Mouse (Mus musculus) liver (tissue): ENCODE measurements around the gene Cryzl2.

Experiments
- DNase-seq: peaks from one replicate; pipeline ENCODE4 v3.0.0-alpha.2; 2020; ENCODE audit warnings: mixed read lengths

The Cryzl2 gene

DNA sequence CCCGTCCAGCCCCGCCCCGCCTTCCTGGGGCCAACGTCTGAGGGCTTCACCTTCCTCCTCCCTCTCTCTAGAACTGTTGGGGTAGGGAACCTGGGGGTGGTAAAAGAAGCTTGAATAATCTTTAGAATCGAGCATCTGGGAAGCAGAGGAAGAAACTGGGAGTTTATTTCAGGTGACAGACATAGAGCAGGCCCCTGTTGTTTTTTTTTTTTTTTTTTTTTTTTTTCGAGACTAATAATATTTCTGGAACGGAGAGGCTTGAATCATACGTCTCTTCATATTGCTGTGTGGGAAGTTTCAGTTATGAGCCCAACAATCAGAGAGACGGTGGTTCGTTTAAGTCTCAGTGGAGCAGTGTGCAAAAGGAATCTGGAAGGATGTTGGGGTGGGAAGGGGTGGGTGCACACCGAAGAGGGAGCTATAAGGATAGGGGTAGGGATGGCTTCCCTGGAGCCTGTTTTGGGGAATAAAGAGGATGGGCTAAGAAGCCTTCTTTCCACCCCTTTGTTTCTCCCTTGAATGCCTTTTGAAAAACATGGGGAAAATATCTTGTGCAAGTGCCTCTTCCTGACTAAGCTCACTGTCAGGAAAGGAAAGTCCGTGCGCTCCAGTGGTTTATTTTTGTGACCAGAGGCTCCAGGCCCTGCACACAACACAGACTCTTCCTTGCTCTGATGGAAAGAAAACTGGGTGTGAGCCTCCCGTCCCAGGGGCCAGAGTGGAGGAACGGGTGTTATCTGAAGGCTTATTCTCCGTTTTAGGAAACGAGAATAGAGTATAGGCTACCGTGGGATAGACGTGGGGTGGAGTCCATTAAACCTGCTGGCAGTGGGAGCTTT, 14.4 kb upstream of the Cryzl2 start:
- no peak for DNase-seq

DNA sequence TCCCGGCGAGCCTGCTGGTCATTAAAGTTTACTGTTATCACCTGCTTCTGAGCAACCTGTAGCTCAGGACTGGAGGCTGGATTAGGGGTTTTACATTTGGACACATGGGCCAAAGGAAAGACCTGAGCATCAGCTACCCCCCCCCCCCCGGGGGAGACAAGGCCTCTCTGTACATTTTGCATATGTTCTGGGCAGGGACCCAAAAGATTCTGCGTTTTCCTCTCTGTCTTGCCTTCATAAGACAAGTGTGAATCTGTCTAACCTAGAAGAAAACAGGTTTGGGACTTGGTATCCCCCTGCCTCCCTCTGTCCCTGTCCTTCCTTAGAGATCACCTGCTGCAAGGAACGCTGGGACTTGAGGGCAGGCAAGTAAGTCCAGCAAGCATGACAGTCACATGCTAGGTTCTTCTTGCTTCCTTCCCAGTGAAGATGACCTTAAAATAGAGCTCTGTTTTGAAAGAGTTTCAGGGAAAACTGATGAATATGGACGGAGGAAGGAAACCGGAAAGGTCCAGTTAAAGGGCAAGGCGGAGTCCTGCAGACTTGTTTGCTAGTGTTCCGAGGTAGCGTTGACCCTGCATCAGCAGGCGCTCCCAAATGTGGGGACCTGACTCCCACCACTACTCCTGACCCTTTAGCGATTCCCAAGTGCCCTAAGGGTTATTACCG, 13.6 kb upstream of the Cryzl2 start:
- DNase-seq: no peak

DNA sequence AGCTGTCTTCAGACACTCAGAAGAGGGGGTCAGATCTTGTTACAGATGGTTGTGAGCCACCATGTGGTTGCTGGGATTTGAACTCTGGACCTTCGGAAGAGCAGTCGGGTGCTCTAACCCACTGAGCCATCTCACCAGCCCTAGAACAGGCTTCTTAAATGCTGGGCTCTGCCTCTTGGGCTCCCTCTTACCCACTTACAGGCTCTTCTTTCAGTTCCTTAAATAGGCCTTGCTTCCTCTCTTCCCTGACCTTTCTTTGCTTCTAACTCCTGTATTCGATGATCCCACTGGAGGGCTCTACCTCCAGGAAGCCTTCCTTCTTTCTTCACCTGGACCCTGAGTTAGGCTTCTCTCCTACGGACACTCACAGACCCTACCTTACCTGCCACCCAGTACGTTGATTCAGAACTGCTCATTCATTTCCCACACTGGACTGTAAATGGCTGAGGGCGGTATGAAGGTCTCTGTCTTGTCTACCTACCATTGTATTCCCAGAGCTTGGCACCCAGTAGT, 12.9 kb upstream of the Cryzl2 start:
- DNase-seq: no peak

GRCm38 (mm10) chr1:157446325-157446724, 12.1 kb upstream of the Cryzl2 start:
- peak; percentile 48 for DNase-seq

DNA sequence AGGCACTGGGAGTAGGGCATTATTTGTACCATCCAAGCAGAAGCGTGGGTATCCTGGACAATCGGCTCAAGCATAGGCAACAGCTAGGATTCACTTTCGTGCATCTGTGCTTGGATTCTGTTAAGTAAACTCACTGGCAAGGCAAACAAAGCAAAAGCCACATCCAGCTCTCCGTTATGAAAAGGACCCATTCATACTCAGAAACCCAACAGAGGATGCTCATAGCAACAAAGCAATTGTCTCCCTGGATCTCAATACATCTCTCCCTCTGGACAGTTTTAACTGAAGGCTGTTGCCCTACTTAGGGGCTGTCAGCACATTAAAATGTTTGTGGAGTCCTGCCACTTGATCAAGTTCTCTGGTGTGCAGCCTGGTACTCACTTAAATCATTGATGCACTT, 11.2 kb upstream of the Cryzl2 start:
- DNase-seq: no peak

DNA sequence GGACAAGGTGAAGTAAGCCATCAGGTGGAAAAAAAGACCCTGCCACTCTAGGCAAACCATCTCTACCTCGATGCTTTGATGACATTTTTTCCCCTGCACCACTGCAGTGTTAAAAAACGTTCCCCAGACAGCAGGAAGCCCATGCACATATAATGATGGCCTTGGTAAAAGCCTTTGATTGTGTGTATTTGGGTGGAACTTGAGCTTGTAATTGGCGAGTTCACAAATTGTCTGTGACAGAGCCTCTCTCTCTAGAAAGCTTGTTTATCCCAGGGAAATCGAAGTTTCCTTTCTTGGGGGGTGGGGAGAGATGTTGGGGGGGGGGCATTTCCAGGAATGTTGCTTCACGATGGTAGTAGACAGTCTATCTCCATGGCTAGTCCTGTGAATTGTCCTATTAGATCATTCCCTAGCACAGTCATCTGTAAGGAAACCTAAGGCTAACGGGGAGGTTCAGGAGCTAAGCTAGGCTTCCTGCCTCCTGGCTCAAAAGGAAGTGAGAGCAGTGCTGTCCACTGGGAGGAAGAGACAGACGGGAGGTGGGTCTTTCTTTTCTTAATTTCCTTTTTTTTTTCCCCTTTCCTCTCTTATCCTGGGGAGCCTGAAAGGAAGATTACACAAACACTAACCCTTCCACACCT, 10.1 kb upstream of the Cryzl2 start:
- no peak for DNase-seq

GRCm38 (mm10) chr1:157448805-157449188, 9.6 kb upstream of the Cryzl2 start:
- no peak for DNase-seq

DNA sequence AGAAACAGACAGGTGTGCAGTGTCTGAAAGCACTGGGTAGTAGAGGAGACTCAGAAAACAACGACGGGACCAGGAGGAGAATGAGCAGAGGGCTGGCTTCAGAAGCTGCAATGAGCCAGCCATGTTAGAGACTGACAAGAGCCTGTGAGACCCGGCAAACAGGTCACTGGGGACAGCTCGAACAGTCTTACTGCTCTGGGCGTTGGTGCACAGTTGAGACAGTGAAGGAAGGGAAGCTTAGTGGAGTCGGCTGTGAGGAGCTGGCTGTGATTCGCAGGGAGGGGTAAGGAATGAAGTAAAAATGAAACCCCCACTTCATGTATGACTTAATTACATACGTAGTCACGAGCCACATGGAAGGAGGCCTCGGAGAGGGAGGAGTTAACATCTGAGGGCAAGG, 8.8 kb upstream of the Cryzl2 start:
- DNase-seq: no peak

- DNase-seq: peak; percentile 42
Measured at GRCm38 (mm10) chr1:157449981-157450636, 8.3 kb upstream of the Cryzl2 start.

GRCm38 (mm10) chr1:157452284-157452683, 6.1 kb upstream of the Cryzl2 start:
- DNase-seq: no peak

DNA sequence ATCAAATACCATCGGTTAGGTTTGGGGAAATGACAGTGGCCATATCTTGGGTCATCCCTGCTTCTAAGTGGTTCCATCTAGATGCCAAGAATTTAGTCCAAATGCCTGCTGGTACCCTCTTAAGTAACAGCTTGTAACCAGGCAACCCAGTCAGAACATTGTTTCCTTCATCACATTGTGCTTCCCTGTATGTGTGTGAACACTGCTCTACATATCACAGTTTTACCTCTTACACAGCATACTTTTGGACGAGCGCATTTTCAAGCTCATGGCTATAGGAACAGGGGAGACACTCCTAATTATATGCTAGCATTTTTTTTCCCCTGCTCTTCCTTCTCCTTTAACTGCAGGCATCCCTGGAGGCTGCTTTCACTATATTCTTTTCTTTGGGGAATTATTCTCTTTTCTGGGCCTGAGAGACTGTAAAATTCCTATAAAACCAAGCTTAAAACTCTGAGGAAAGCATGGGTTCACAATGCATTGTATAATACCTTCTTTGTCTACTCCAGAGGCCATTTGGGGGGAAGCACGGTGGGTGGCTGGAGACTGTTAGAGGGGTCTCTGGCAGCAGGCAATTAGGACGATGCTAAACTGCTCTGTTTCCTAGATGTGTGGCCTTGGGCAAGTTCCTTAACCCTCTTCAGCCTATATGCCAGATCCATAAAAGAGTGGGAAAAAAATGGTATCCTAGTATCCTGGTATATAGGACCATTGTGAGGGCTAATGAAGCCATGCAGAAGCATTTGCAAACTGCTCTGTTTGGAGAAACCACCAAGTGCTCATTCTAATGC, 5.4 kb upstream of the Cryzl2 start:
- no peak for DNase-seq

DNA sequence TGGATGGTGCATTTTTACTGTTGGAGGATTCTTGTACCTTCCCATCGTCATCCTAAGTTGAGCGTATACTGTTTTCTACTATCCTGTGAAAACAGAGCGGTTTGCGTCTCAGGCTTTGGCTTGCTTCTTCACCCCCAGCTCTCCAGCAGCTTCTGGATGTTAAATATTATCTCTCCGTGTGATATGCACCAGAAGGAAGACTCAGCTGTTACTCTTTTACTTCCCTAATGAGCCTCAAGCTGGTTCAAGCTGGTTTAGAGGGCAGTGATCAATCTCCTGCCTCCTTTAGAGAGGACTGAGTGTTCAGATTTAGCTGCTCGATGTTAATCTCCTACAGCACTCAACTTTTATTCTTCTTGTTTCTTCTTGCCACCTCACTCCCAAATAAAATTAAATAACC, 3.5 kb upstream of the Cryzl2 start:
- DNase-seq: no peak

- no peak for DNase-seq
Measured at GRCm38 (mm10) chr1:157457789-157458188, 588 bp upstream of the Cryzl2 start.

DNA sequence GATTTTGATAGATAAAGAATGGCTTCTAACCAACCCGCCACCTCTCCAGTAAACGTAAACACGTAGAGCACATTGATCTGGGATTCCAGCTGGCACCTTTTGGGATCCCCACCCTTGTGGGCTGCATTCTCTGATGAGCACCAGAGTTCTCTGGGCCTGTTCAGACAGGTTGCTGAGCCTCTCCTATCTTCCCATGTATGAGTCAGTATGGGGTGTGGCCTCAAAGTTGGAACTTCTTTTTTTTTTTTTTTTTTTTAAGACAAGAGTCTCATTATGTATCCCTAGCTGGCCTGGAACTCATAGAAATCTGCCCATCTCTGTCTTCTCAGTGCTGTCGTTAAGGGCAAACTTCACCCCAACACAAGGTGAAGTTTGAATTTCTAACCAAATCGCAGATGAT, 1.5 kb downstream of the Cryzl2 start:
- DNase-seq: no peak

DNA sequence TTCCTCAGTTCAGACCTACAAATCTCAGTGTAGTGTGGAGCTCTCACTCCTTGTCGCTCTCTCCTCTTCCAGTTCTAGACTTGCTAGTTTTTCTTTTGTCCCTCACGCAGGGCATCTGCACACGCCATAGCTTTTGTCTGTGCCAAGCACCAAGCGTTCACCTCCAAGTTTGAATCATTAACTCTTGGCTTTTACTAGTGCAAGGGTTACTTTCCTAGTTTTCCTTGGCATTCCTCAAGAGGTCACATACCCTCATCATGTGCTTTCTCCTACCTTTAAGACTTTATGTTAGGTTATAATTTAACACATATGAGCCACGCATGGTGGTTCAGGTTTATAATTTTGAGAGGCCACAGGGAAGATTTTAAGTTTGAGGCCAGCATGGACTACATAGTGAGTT, 2.9 kb downstream of the Cryzl2 start:
- no peak for DNase-seq

DNA sequence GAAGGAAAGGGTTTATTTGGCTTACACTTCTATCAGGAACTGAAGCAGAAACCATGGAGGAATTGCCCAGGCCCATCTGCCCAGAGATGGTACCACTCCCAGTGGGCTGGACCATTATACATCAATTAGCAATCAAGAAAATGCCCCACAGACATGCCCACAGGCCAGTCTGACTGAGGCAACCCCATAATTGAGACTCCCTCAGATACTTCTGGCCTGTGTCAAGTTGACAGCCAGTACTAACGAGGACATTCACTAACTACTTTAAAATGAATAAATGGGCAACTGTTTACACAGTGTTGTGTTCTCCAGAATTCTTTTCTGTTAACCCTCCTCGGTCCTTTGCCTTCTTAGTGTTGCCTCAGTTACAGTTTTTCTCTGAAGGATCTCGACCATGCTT, 4.0 kb downstream of the Cryzl2 start:
- no peak for DNase-seq

DNA sequence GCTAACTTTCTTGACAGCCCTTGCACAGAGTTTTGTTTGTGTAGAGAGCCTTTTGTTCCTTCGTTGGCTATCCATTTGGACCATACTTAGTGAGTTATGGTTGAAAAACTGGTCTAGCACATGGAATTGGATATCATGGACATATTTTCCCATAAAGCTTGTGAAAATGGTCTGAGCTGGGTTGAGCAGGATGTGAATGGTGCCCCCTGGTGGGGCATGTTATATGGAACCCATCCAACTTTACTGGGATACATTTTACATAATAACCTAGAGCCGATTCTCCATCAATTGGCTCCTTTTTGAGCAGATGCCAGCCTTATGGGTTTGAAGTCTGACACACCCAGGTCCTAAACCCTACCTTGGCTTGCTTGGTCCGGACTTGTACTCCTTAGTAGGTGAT, 6.8 kb downstream of the Cryzl2 start:
- DNase-seq: peak; percentile 21

GRCm38 (mm10) chr1:157467866-157468265, 9.5 kb downstream of the Cryzl2 start:
- no peak for DNase-seq

- DNase-seq: no peak
Measured at GRCm38 (mm10) chr1:157470761-157471386, 12.5 kb downstream of the Cryzl2 start.

- DNase-seq: no peak
Measured at GRCm38 (mm10) chr1:157472716-157473115, 14.3 kb downstream of the Cryzl2 start.

DNA sequence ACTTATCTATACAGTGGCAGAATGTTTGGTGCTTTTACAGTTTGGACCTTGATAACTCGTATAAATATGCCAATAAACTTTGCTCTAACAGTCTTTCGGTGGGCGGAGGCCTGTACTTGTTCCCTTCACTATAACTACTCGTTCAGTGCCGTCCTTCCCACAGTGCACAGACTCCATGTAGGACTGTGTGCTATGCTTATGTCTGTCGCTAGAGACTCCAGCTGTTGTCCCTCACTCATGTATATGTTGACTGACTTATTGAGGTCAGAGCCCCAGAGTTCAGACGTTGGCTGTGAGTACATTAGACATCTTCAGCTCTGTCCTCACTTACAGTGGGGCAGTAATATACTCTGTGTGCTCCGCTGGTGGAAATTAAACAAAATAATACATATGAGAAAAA, 16.5 kb downstream of the Cryzl2 start:
- DNase-seq: no peak

DNA sequence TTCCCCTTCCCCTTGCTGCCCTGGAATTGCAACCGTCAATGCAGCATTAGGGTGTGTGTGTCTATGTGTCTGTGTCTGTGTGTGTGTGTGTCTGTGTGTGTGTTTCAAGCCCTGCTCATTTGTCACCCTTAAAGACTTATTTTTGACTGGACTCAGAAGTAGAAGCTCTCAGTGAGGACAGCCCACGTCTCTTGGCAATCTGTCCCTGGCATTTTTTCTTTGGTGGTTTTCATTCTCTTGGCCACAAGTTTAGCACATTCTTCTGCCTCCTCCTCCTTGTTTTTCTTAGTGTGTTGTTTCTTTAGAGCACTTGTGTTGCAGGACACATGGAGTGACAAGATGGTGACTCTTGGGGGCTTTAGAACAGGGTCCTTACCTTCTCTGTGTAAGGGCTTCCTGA, 17.9 kb downstream of the Cryzl2 start:
- no peak for DNase-seq
